Mouse (Mus musculus) lung, embryonic 16.5 days (tissue): ENCODE data around the gene Gramd1a. TPM values are rescaled to one million over a fixed set of nuclear protein-coding genes. Genes with fewer than 3 reads are reported as not detected.

Experiments
- ATAC-seq: fragments of 200-750 bp; cut with Nextera tagmentation; 2 replicates; pipeline ENCODE4 v1.8.0; 2017; ENCODE audit warnings: low read depth, mild to moderate bottlenecking, moderate library complexity
- H3K27ac ChIP-seq: fragments of 300-500 bp; sonication (generic); 2 replicates; pipeline ENCODE4 v1.5.1; 2014; ENCODE audit warnings: mild to moderate bottlenecking, control low read depth, low read length
- H3K27me3 ChIP-seq: fragments of 300-500 bp; sonication (generic); 2 replicates; pipeline ENCODE4 v1.6.1; 2014; ENCODE audit warnings: low read depth, low read length, mixed read lengths; ENCODE audit not compliant: control insufficient read depth, insufficient read depth
- H3K36me3 ChIP-seq: fragments of 300-500 bp; sonication (generic); 2 replicates; pipeline ENCODE4 v1.6.1; 2014; ENCODE audit warnings: low read length; ENCODE audit not compliant: control insufficient read depth, insufficient read depth
- H3K4me1 ChIP-seq: fragments of 300-500 bp; sonication (generic); replicated peaks from 2 replicates; pipeline ENCODE4 v1.6.1; 2014; ENCODE audit warnings: low read length, mixed read lengths; ENCODE audit not compliant: control insufficient read depth, insufficient read depth
- H3K4me2 ChIP-seq: fragments of 300-500 bp; sonication (generic); 2 replicates; pipeline ENCODE4 v1.6.1; 2014; ENCODE audit warnings: low read depth, low read length, control low read depth
- H3K4me3 ChIP-seq: fragments of 300-500 bp; sonication (generic); 2 replicates; pipeline ENCODE4 v1.5.1; 2014; ENCODE audit warnings: mild to moderate bottlenecking, low read length, control low read depth
- H3K9ac ChIP-seq: fragments of 300-500 bp; sonication (generic); 2 replicates; pipeline ENCODE4 v1.6.1; 2014; ENCODE audit warnings: low read length, control low read depth
- H3K9me3 ChIP-seq: fragments of 300-500 bp; sonication (generic); 2 replicates; pipeline ENCODE4 v1.6.1; 2016; ENCODE audit warnings: low read length; ENCODE audit not compliant: control insufficient read depth
- WGBS: fragments of 180-500 bp; shearing (Covaris S2); extraction: QIAGEN DNeasy Blood & Tissue Kit; methylation state at CpG from one replicate; pipeline ENCODE4 v1.1.7; 2014; 5-methylcytosine and 5-hydroxymethylcytosine counted together
- polyA plus RNA-seq: library from polyadenylated mRNA; unstranded; fragments of >200 nt; fragmentation: Nextera tagmentation; extraction: Ambion mirVana; gene quantifications from 2 replicates; pipeline ENCODE4 v1.2.1, GENCODE M21; 2015

Gramd1a gene
- polyA plus RNA-seq, 1 experiment from 2014 or later, result 68.1 TPM

DNA sequence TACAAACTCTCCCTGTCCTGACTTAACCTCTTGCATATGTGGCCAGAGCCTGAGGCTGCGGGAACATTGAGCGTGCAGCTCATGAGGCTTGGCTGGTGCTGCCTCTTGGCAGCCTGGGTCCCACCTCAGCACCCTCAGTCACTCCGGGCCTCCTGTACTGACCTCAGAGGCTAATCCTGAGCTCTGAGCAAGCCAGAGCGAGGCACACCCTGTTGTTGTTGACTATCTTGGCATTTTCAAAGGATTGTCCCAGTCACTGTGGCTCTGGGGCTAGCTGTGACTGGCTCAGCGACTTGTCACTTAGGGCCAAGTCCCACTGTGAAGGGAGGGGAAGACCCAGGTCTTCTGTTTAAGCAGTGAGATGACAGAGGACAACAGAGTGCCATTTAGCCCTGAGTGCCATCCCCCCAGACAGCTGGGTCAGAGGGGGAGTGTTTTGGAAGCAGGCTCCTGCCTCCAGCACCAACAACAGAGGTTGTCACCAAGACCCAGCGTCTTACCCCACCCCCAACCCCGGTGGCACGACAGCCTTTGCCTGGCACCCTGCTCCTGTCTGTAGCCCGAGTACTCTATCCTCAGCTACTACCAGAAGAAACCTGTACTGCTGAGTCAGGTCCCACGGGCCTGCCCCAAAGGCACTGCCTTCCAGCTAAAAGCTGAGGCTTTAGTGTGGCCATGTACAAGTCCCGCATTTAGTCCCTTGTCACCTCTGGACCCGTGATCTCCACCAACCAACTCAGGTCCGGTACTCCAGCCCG is 72.7 kb downstream of the Gramd1a start:
- 62% methylated on average over 14 of the region's 14 CpGs for WGBS
- no peak overlapping the region for H3K27ac ChIP-seq
- 0 out of 2 replicates have a peak, but pooled peaks have one; percentile 4 for ATAC-seq
- H3K4me3 ChIP-seq, result no peak overlapping the region
- H3K4me2 ChIP-seq, result no peak overlapping the region
- no peaks in the 10 kb centered on the region for H3K27me3 ChIP-seq
- 0 out of 2 replicates have a peak overlapping the region, but pooled peaks have one; percentile 12 for H3K9ac ChIP-seq
- H3K36me3 ChIP-seq, result no peaks in the 10 kb centered on the region
- peaks cover 9% of the 10 kb centered on the region for H3K4me1 ChIP-seq
- H3K9me3 ChIP-seq, result no peaks in the 10 kb centered on the region

DNA sequence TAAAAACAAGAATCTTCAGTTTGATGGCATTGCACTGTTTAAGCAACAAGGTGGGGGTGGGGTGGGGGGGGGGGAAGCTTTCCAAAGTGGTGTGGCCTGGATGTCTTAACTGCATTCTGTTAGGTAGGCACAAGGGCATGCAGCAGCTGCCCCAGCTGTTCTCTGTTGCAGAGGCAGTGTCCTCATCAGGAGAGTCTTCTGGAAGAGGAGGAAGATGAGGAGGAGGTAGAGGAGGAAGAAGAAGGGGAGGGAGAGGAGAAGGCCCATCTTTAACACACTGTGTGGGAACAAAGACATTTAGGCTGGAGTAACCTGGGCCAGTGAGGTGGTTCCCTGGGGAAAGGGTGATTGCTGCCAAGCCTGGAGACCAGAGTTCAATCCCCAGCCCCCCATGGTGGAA is 73.6 kb downstream of the Gramd1a start:
- Histone ChIP-seq H3K4me2 (no peak overlapping the region), H3K27ac (no peak overlapping the region), H3K4me1 (peaks cover 13% of the 10 kb centered on the region), H3K27me3 (no peaks in the 10 kb centered on the region), H3K4me3 (no peak overlapping the region), H3K9me3 (no peaks in the 10 kb centered on the region), H3K36me3 (no peaks in the 10 kb centered on the region), H3K9ac (no peak overlapping the region)
- ATAC-seq, result no peak

DNA sequence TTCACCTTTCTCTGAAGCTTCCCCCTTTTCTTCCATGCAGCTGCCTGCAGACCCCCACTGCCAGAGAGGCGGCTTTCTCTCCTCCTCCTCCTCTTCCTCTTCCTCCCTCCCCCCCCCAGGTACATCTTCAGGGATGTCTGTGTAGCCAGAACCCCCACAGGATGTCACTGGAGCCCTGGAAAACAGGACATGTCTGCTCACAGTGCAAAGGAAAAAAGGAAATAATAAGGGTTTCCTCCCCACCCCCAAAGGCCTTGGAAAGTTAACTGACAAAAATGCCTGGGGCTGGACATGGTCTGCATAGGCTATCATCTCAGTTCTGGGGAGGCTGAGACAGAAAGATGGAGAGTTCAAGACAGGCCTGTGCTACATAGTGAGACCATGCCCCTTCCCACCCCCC is 74.6 kb downstream of the Gramd1a start:
- H3K9ac ChIP-seq, result no peak overlapping the region
- no peaks in the 10 kb centered on the region for H3K36me3 ChIP-seq
- H3K27me3 ChIP-seq, result no peaks in the 10 kb centered on the region
- H3K9me3 ChIP-seq, result no peaks in the 10 kb centered on the region
- no peak overlapping the region for H3K27ac ChIP-seq
- no peak overlapping the region for H3K4me2 ChIP-seq
- H3K4me3 ChIP-seq, result no peak overlapping the region
- H3K4me1 ChIP-seq, result peaks cover 17% of the 10 kb centered on the region
- WGBS, result 43% methylated on average over 1 of the region's 1 CpGs
- ATAC-seq, result no peak

DNA sequence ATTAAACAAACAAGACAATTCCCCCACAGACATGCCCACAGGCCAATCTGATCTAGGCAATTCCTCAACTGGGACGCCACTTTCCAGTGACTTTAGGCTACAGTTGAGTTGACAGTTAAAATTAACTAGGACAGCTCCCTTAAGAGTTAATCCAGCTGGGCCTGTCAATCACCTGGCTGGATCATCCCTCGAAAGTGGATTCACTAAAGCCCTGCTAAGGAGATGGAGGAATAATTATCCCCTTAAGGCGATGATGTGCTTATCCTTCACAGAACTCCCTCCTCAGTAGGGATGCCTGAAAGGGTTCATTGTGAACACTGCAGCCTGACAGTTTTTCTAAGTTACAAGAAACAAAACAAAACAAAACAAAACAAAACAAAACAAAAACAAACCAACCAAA is 75.1 kb downstream of the Gramd1a start:
- ATAC-seq, result no peak

More for the DNA sequence above, 75.1 kb downstream of the Gramd1a start:
- Histone ChIP-seq H3K4me2 (no peak overlapping the region), H3K36me3 (no peaks in the 10 kb centered on the region), H3K27me3 (no peaks in the 10 kb centered on the region), H3K4me1 (peaks cover 17% of the 10 kb centered on the region), H3K4me3 (no peak overlapping the region), H3K9ac (no peak overlapping the region), H3K27ac (no peak overlapping the region), H3K9me3 (no peaks in the 10 kb centered on the region)
- 71% methylated on average over 3 of the region's 3 CpGs for WGBS

Other genes starting within 250 kb of the Gramd1a start
- gene Mag, start 241.0 kb downstream of the Gramd1a start, polyA plus RNA-seq, result 0.23 and 0.28 TPM in 2 replicates
- gene Hamp2, start 231.2 kb downstream of the Gramd1a start, polyA plus RNA-seq, result not detected in 2 replicates
- gene Hamp, start 211.9 kb downstream of the Gramd1a start, polyA plus RNA-seq, result not detected in 2 replicates
- 20.5 and 22.3 TPM in 2 replicates for gene Usf2, start 199.1 kb downstream of the Gramd1a start, polyA plus RNA-seq
- gene Lsr, start 182.4 kb downstream of the Gramd1a start, polyA plus RNA-seq, result 85.0 and 88.3 TPM in 2 replicates
- 6.5 and 7.5 TPM in 2 replicates for gene Fam187b, start 182.1 kb downstream of the Gramd1a start, polyA plus RNA-seq
- gene Fxyd5, start 113.4 kb downstream of the Gramd1a start, polyA plus RNA-seq, result 62.1 and 66.0 TPM in 2 replicates
- 4.9 and 5.6 TPM in 2 replicates for gene Fxyd7, start 104.4 kb downstream of the Gramd1a start, polyA plus RNA-seq
- 105 and 119 TPM in 2 replicates for gene Fxyd1, start 98.7 kb downstream of the Gramd1a start, polyA plus RNA-seq
- gene Lgi4, start 96.6 kb downstream of the Gramd1a start, polyA plus RNA-seq, result 0.14 and 0.38 TPM in 2 replicates
- 76.9 and 84.8 TPM in 2 replicates for gene Fxyd3, start 79.2 kb downstream of the Gramd1a start, polyA plus RNA-seq
- 17.4 and 23.2 TPM in 2 replicates for gene Hpn, start 40.6 kb downstream of the Gramd1a start, polyA plus RNA-seq
- gene Scn1b, start 28.9 kb downstream of the Gramd1a start, polyA plus RNA-seq, result 0.64 and 0.89 TPM in 2 replicates
- gene Scgb2b2, start 134.6 kb upstream of the Gramd1a start, polyA plus RNA-seq, result not detected in 2 replicates
- not detected in 2 replicates for gene Scgb1b2, start 135.9 kb upstream of the Gramd1a start, polyA plus RNA-seq
- gene Scgb2b3, start 206.2 kb upstream of the Gramd1a start, polyA plus RNA-seq, result not detected in 2 replicates
- gene Scgb1b3, start 219.7 kb upstream of the Gramd1a start, polyA plus RNA-seq, result not detected in 2 replicates